Mouse (Mus musculus): ENCODE results near the gene Filip1.
"Not testable (repeated sequence)": the region's sequence is repeated elsewhere in the genome, so short reads cannot be mapped to it uniquely, and the experiment has no call there.

The Filip1 gene

GRCm38 (mm10) chr9:80012751-80013150 lies at the start of gene Filip1:
TSS of gene Filip1 (minus strand) at chr9:80012851.
- no peak for DNase-seq

- DNase-seq: no peak
Observed at GRCm38 (mm10) chr9:80057690-80058089, 45.0 kb upstream of the Filip1 start.

GRCm38 (mm10) chr9:80052951-80053350 lies 40.3 kb upstream of the Filip1 start:
- DNase-seq: no peak

- DNase-seq: not testable (repeated sequence)
Observed at GRCm38 (mm10) chr9:80049271-80049670, 36.6 kb upstream of the Filip1 start.

- DNase-seq: not testable (repeated sequence)
Observed at GRCm38 (mm10) chr9:80044301-80044700, 31.6 kb upstream of the Filip1 start.

- DNase-seq: no peak
Observed at GRCm38 (mm10) chr9:80039296-80039815, 26.7 kb upstream of the Filip1 start.

- no peak for DNase-seq
Observed at GRCm38 (mm10) chr9:80037997-80038383, 25.3 kb upstream of the Filip1 start.

- DNase-seq: no peak
Observed at GRCm38 (mm10) chr9:80037262-80037996, 24.8 kb upstream of the Filip1 start.

GRCm38 (mm10) chr9:80026581-80027021 lies 13.9 kb upstream of the Filip1 start:
- DNase-seq: peak; percentile 32

GRCm38 (mm10) chr9:80026017-80026416 lies 13.4 kb upstream of the Filip1 start:
- DNase-seq: peak; percentile 84

GRCm38 (mm10) chr9:80025347-80025746 lies 12.7 kb upstream of the Filip1 start:
- DNase-seq: not testable (repeated sequence)

- DNase-seq: no peak
Observed at GRCm38 (mm10) chr9:80022821-80023220, 10.2 kb upstream of the Filip1 start.

GRCm38 (mm10) chr9:80021648-80022047 lies 9.0 kb upstream of the Filip1 start:
- no peak for DNase-seq

- DNase-seq: no peak
Observed at GRCm38 (mm10) chr9:80020429-80020828, 7.8 kb upstream of the Filip1 start.

GRCm38 (mm10) chr9:80012016-80012415 lies 635 bp downstream of the Filip1 start:
- DNase-seq: no peak

- DNase-seq: peak; percentile 88
Observed at GRCm38 (mm10) chr9:80002394-80003188, 10.1 kb downstream of the Filip1 start.

- no peak for DNase-seq
Observed at GRCm38 (mm10) chr9:79997282-79997681, 15.4 kb downstream of the Filip1 start.

- DNase-seq: no peak
Observed at GRCm38 (mm10) chr9:79994296-79994695, 18.4 kb downstream of the Filip1 start.

- DNase-seq: no peak
Observed at GRCm38 (mm10) chr9:79993066-79993465, 19.6 kb downstream of the Filip1 start.

GRCm38 (mm10) chr9:79990456-79991017 lies 22.1 kb downstream of the Filip1 start:
- no peak for DNase-seq

GRCm38 (mm10) chr9:79989703-79990102 lies 22.9 kb downstream of the Filip1 start:
- no peak for DNase-seq

GRCm38 (mm10) chr9:79989061-79989460 lies 23.6 kb downstream of the Filip1 start:
- no peak for DNase-seq

- DNase-seq: no peak
Observed at GRCm38 (mm10) chr9:79983244-79983643, 29.4 kb downstream of the Filip1 start.
